Mouse (Mus musculus) ES-Bruce4 (cell line): ENCODE measurements around the gene Ctu2. TPM values are rescaled to one million over a fixed set of nuclear protein-coding genes. Genes with fewer than 3 reads are reported as not detected.
A peak's percentile ranks its signal among the peaks of the same experiment; 100 is the strongest.

ENCODE experiments used
- H3K27ac ChIP-seq: 2 replicates; pipeline ENCODE4 v1.5.1; 2012; ENCODE audit warnings: low read length, inconsistent platforms; ENCODE audit not compliant: insufficient read depth
- H3K27me3 ChIP-seq: 2 replicates; pipeline ENCODE4 v1.6.1; 2012; ENCODE audit warnings: mild to moderate bottlenecking, low read length, inconsistent platforms; ENCODE audit not compliant: control insufficient read depth, poor library complexity, insufficient read depth, severe bottlenecking
- H3K36me3 ChIP-seq: 2 replicates; pipeline ENCODE4 v1.6.1; 2012; ENCODE audit warnings: inconsistent platforms, mild to moderate bottlenecking, low read length, moderate library complexity; ENCODE audit not compliant: control insufficient read depth, poor library complexity, insufficient read depth, severe bottlenecking
- H3K4me1 ChIP-seq: one replicate; pipeline ENCODE4 v1.8.1; 2011; ENCODE audit warnings: low read length; ENCODE audit not compliant: control insufficient read depth, insufficient read depth
- H3K4me3 ChIP-seq: 2 replicates; pipeline ENCODE4 v1.5.1; 2011; ENCODE audit warnings: low read depth, mild to moderate bottlenecking, low read length
- H3K9ac ChIP-seq: 2 replicates; pipeline ENCODE4 v1.6.1; 2012; ENCODE audit warnings: low read depth, mild to moderate bottlenecking, inconsistent platforms; ENCODE audit not compliant: poor library complexity, severe bottlenecking
- H3K9me3 ChIP-seq: replicated peaks from 2 replicates; pipeline ENCODE4 v1.6.1; 2012; ENCODE audit warnings: mild to moderate bottlenecking, low read length, inconsistent platforms; ENCODE audit not compliant: control insufficient read depth, poor library complexity, insufficient read depth, severe bottlenecking
- CTCF ChIP-seq: IDR thresholded peaks from one replicate; pipeline ENCODE4 v1.8.1; 2011; ENCODE audit warnings: low read depth, low read length
- EP300 ChIP-seq: IDR thresholded peaks from 2 replicates; pipeline ENCODE4 v1.6.1; 2011; ENCODE audit warnings: low read depth, low read length; ENCODE audit not compliant: insufficient read depth
- POLR2A ChIP-seq: IDR thresholded peaks from one replicate; pipeline ENCODE4 v1.8.1; 2011; ENCODE audit warnings: low read length; ENCODE audit not compliant: insufficient read depth
- polyA plus RNA-seq: library from polyadenylated mRNA; stranded (reverse); fragments of >200 nt; gene quantifications from 2 replicates; pipeline ENCODE4 v1.2.4, GENCODE M21; 2011; ENCODE audit warnings: low read depth; ENCODE audit not compliant: missing spikeins, insufficient read depth, insufficient read length

The Ctu2 gene
- polyA plus RNA-seq, 1 experiment: 44.2 TPM

GRCm38 (mm10) chr8:122525004-122525403 is 49.1 kb downstream of the Ctu2 start:
- no peak overlapping the region for H3K4me3 ChIP-seq
- peaks cover 23% of the 10 kb centered on the region for H3K4me1 ChIP-seq
- TF ChIP-seq EP300: 0 out of 2 replicates have a peak, but pooled peaks have one; percentile 43
- no peak for TF ChIP-seq POLR2A
- no peaks in the 10 kb centered on the region for H3K36me3 ChIP-seq
- peak overlapping the region; percentile 71 for H3K9ac ChIP-seq
- H3K27ac ChIP-seq: peak overlapping the region; percentile 97
- H3K9me3 ChIP-seq: no peaks in the 10 kb centered on the region
- no peaks in the 10 kb centered on the region for H3K27me3 ChIP-seq

- Histone ChIP-seq H3K36me3 (no peaks in the 10 kb centered on the region), H3K27ac (peak overlapping the region; percentile 97), H3K9me3 (no peaks in the 10 kb centered on the region), H3K4me3 (no peak overlapping the region), H3K4me1 (peaks cover 18% of the 10 kb centered on the region), H3K9ac (peak overlapping the region; percentile 71), H3K27me3 (no peaks in the 10 kb centered on the region)
- no peak for TF ChIP-seq EP300
- TF ChIP-seq POLR2A: no peak
- TF ChIP-seq CTCF: no peak
These were observed 50.1 kb downstream of the Ctu2 start for GRCm38 (mm10) chr8:122526084-122526483.

- Histone ChIP-seq H3K4me1 (peaks cover 18% of the 10 kb centered on the region), H3K27ac (peak overlapping the region; percentile 97), H3K9ac (0 out of 2 replicates have a peak overlapping the region, but pooled peaks have one; percentile 71), H3K4me3 (no peak overlapping the region), H3K9me3 (no peaks in the 10 kb centered on the region), H3K36me3 (no peaks in the 10 kb centered on the region), H3K27me3 (no peaks in the 10 kb centered on the region)
- TF ChIP-seq EP300 (no peak), CTCF (no peak), POLR2A (no peak)
These were observed 50.7 kb downstream of the Ctu2 start for GRCm38 (mm10) chr8:122526526-122527170.

- H3K27ac ChIP-seq: no peak overlapping the region
- no peak overlapping the region for H3K4me3 ChIP-seq
- TF ChIP-seq POLR2A (no peak), EP300 (no peak)
- H3K27me3 ChIP-seq: no peaks in the 10 kb centered on the region
- peaks cover 18% of the 10 kb centered on the region for H3K4me1 ChIP-seq
- no peak overlapping the region for H3K9ac ChIP-seq
- H3K9me3 ChIP-seq: no peaks in the 10 kb centered on the region
- no peaks in the 10 kb centered on the region for H3K36me3 ChIP-seq
These were observed 52.0 kb downstream of the Ctu2 start for GRCm38 (mm10) chr8:122527937-122528336.

- no peak overlapping the region for H3K9ac ChIP-seq
- no peak overlapping the region for H3K4me3 ChIP-seq
- no peak overlapping the region for H3K27ac ChIP-seq
- H3K4me1 ChIP-seq: peaks cover 18% of the 10 kb centered on the region
- H3K27me3 ChIP-seq: no peaks in the 10 kb centered on the region
- no peaks in the 10 kb centered on the region for H3K36me3 ChIP-seq
- no peak for TF ChIP-seq POLR2A
- no peak for TF ChIP-seq CTCF
- TF ChIP-seq EP300: no peak
- no peaks in the 10 kb centered on the region for H3K9me3 ChIP-seq
These were observed 53.2 kb downstream of the Ctu2 start for GRCm38 (mm10) chr8:122529159-122529558.

- Histone ChIP-seq H3K36me3 (no peaks in the 10 kb centered on the region), H3K4me1 (peaks cover 4% of the 10 kb centered on the region), H3K27ac (no peak overlapping the region), H3K9me3 (no peaks in the 10 kb centered on the region), H3K27me3 (no peaks in the 10 kb centered on the region), H3K9ac (no peak overlapping the region), H3K4me3 (no peak overlapping the region)
- no peak for TF ChIP-seq CTCF
- no peak for TF ChIP-seq EP300
- TF ChIP-seq POLR2A: no peak
These were observed 55.4 kb downstream of the Ctu2 start for GRCm38 (mm10) chr8:122531312-122531711.

Other genes starting within 250 kb of the Ctu2 start
- 15.5 and 16.8 TPM in 2 replicates for gene Zfpm1, start 194.0 kb upstream of the Ctu2 start, polyA plus RNA-seq
- gene Trhr2, start 115.4 kb upstream of the Ctu2 start, polyA plus RNA-seq: not detected in 2 replicates
- gene Zc3h18, start 99.5 kb upstream of the Ctu2 start, polyA plus RNA-seq: 67.1 and 67.2 TPM in 2 replicates
- not detected in 2 replicates for gene Il17c, start 54.1 kb upstream of the Ctu2 start, polyA plus RNA-seq
- gene Cyba, start 43.2 kb upstream of the Ctu2 start, polyA plus RNA-seq: 76.1 and 89.4 TPM in 2 replicates
- gene Mvd, start 32.7 kb upstream of the Ctu2 start, polyA plus RNA-seq: 60.4 and 61.6 TPM in 2 replicates
- gene Snai3, start 15.4 kb upstream of the Ctu2 start, polyA plus RNA-seq: 10.1 and 10.2 TPM in 2 replicates
- 15.6 and 17.1 TPM in 2 replicates for gene Rnf166, start 79 bp upstream of the Ctu2 start, polyA plus RNA-seq
- gene Piezo1, start 75.2 kb downstream of the Ctu2 start, polyA plus RNA-seq: 59.4 and 61.6 TPM in 2 replicates
- gene Cdt1, start 91.9 kb downstream of the Ctu2 start, polyA plus RNA-seq: 63.7 and 68.6 TPM in 2 replicates
- gene Aprt, start 100.8 kb downstream of the Ctu2 start, polyA plus RNA-seq: 325 and 344 TPM in 2 replicates
- gene Galns, start 135.3 kb downstream of the Ctu2 start, polyA plus RNA-seq: 11.9 and 12.8 TPM in 2 replicates
- 19.3 and 30.5 TPM in 2 replicates for gene Trappc2l, start 135.5 kb downstream of the Ctu2 start, polyA plus RNA-seq
- not detected in 2 replicates for gene Pabpn1l, start 146.6 kb downstream of the Ctu2 start, polyA plus RNA-seq
- gene Cbfa2t3, start 223.0 kb downstream of the Ctu2 start, polyA plus RNA-seq: 0.17 and 0.42 TPM in 2 replicates